Mouse (Mus musculus) midbrain, embryonic 11.5 days (tissue): ENCODE data around the gene Degs2. TPM values are rescaled to one million over a fixed set of nuclear protein-coding genes. Genes with fewer than 3 reads are reported as not detected.
"Not testable (repeated sequence)": the region's sequence is repeated elsewhere in the genome, so short reads cannot be mapped to it uniquely, and the experiment has no call there.

Experiments used
- ATAC-seq: fragments of 200-750 bp; cut with Nextera tagmentation; 2 replicates; pipeline ENCODE4 v1.8.0; 2017; ENCODE audit warnings: moderate TSS enrichment, moderate library complexity; ENCODE audit not compliant: low FRiP score
- DNase-seq: peaks from one replicate; pipeline ENCODE4 v3.0.0; 2015; ENCODE audit warnings: low spot score; ENCODE audit errors: missing footprints
- H3K27ac ChIP-seq: fragments of 300-500 bp; sonication (generic); 2 replicates; pipeline ENCODE4 v1.5.1; 2014; ENCODE audit warnings: low read depth, low read length
- H3K27me3 ChIP-seq: fragments of 300-500 bp; sonication (generic); 2 replicates; pipeline ENCODE4 v1.6.1; 2014; ENCODE audit warnings: mild to moderate bottlenecking, low read length, moderate library complexity, mixed read lengths; ENCODE audit not compliant: control insufficient read depth, insufficient read depth
- H3K36me3 ChIP-seq: fragments of 300-500 bp; sonication (generic); 2 replicates; pipeline ENCODE4 v1.6.1; 2014; ENCODE audit warnings: mild to moderate bottlenecking, low read length, moderate library complexity, mixed read lengths; ENCODE audit not compliant: control insufficient read depth, insufficient read depth
- H3K4me1 ChIP-seq: fragments of 300-500 bp; sonication (generic); 2 replicates; pipeline ENCODE4 v1.6.1; 2014; ENCODE audit warnings: low read length; ENCODE audit not compliant: control insufficient read depth, insufficient read depth
- H3K4me2 ChIP-seq: fragments of 300-500 bp; sonication (generic); 2 replicates; pipeline ENCODE4 v1.6.1; 2014; ENCODE audit warnings: mild to moderate bottlenecking, moderate library complexity
- H3K4me3 ChIP-seq: fragments of 300-500 bp; sonication (generic); 2 replicates; pipeline ENCODE4 v1.5.1; 2014; ENCODE audit warnings: low read depth, low read length
- H3K9ac ChIP-seq: fragments of 300-500 bp; sonication (generic); 2 replicates; pipeline ENCODE4 v1.6.1; 2014; ENCODE audit warnings: low read length
- H3K9me3 ChIP-seq: fragments of 300-500 bp; sonication (generic); 2 replicates; pipeline ENCODE4 v1.6.1; 2016; ENCODE audit warnings: low read length; ENCODE audit not compliant: control insufficient read depth
- WGBS: fragments of 180-500 bp; shearing (Covaris S2); extraction: QIAGEN DNeasy Blood & Tissue Kit; methylation state at CpG from one replicate; pipeline ENCODE4 v1.1.7; 2014; 5-methylcytosine and 5-hydroxymethylcytosine counted together
- polyA plus RNA-seq: library from polyadenylated mRNA; unstranded; fragments of >200 nt; fragmentation: Nextera tagmentation; extraction: Ambion mirVana; gene quantifications from 2 replicates; pipeline ENCODE4 v1.2.1, GENCODE M21; 2014

The Degs2 gene
- polyA plus RNA-seq, 1 experiment from 2014 or later, result 1.0 TPM

DNA sequence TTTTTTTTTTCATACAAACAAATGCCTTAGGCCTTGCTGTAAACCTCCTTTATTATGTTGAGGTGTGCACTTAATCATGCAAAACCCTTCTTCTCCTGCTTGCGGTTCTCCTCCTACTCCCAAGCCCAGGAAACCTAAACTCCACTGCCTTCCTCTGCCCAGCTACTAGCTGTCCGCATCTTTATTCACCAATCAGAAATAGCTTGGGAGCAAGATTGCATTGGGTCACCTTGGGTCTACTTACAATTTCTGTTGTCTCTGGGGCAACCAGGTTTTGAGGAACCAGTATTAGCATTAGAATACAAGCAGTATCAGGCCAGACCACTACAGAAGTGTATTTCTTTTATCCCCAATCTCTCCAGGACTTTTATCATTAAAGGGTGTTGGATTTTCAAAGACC is 32.3 kb upstream of the Degs2 start:
- Histone ChIP-seq H3K4me2 (no peak overlapping the region), H3K4me3 (no peak overlapping the region), H3K36me3 (no peaks in the 10 kb centered on the region), H3K27me3 (no peaks in the 10 kb centered on the region), H3K4me1 (no peaks in the 10 kb centered on the region), H3K9me3 (no peaks in the 10 kb centered on the region), H3K9ac (no peak overlapping the region), H3K27ac (no peak overlapping the region)
- no peak for DNase-seq
- 92% methylated on average over 2 of the region's 2 CpGs for WGBS
- no peak for ATAC-seq

DNA sequence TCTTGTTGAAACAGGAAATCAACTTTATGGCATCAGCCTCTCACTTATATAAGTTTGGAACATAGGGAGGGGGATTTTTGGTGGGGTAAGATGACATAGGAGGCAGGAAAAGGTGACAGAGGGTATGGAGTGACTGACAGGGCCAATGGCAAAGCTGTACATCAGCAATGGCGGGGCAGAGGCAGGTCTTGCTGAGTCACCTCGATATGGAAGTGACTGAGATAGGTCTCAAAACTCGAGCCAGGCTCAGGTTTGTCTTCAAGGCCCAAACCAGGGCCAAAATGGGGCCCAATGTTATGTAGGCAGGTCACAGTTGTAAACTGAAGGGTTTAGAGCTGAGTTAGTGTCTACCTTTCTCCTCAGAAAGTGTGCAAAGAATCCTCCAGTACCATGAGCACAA is 21.7 kb upstream of the Degs2 start:
- Histone ChIP-seq H3K4me1 (no peaks in the 10 kb centered on the region), H3K27ac (no peak overlapping the region), H3K9me3 (no peaks in the 10 kb centered on the region; the same call in 1 of the 2 replicates), H3K4me2 (no peak overlapping the region), H3K27me3 (no peaks in the 10 kb centered on the region), H3K4me3 (no peak overlapping the region), H3K36me3 (no peaks in the 10 kb centered on the region), H3K9ac (no peak overlapping the region)
- DNase-seq (no peak), ATAC-seq (no peak)
- 82% methylated on average over 3 of the region's 3 CpGs for WGBS

DNA sequence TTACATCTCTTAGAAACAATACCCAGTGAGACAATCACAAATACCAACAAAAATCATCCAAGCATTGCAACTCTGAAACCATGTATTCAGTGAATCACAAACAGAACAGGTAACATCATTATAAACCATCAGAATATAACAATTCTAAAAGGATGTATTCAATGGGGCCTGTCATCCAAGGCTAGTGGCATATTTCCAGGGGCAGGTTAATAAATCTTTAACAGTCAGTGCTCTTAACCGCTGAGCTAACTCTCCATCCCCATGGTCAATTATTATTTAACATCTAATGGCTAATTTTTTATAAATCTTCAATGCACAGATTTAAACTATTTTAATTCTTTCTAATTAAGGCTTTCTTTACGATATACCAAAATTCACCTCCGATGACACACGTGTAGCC is 20.3 kb upstream of the Degs2 start:
- Histone ChIP-seq H3K4me1 (no peaks in the 10 kb centered on the region), H3K4me2 (no peak overlapping the region), H3K9me3 (no peaks in the 10 kb centered on the region; the same call in 1 of the 2 replicates), H3K36me3 (no peaks in the 10 kb centered on the region), H3K9ac (no peak overlapping the region), H3K27me3 (no peaks in the 10 kb centered on the region), H3K4me3 (no peak overlapping the region), H3K27ac (no peak overlapping the region)
- 92% methylated on average over 4 of the region's 4 CpGs for WGBS
- ATAC-seq (no peak), DNase-seq (no peak)

DNA sequence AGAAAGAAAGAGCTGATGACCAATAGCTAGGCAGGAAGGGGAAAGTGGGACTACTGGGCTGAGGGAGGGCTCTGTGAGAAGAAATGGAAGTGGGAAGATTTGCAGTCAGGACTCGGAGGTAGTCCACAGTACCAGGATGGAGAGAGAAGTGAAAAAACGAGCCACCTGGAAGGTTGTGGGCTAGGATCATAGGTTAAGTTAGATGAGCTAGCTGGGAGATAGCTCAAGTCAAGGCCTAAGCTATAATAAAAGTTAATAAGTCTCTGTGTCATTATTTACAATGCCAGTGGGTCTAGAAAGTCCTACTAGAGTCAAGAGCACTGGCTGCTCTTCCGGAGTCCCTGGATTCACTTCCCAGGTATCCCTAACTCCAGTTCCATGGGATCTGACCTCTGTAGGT is 16.4 kb upstream of the Degs2 start:
- Histone ChIP-seq H3K36me3 (no peaks in the 10 kb centered on the region), H3K9ac (no peak overlapping the region), H3K4me1 (no peaks in the 10 kb centered on the region), H3K9me3 (no peaks in the 10 kb centered on the region; the same call in 1 of the 2 replicates), H3K4me2 (no peak overlapping the region), H3K4me3 (no peak overlapping the region), H3K27ac (no peak overlapping the region), H3K27me3 (no peaks in the 10 kb centered on the region)
- DNase-seq (no peak), ATAC-seq (no peak)
- 83% methylated on average over 3 of the region's 3 CpGs for WGBS

DNA sequence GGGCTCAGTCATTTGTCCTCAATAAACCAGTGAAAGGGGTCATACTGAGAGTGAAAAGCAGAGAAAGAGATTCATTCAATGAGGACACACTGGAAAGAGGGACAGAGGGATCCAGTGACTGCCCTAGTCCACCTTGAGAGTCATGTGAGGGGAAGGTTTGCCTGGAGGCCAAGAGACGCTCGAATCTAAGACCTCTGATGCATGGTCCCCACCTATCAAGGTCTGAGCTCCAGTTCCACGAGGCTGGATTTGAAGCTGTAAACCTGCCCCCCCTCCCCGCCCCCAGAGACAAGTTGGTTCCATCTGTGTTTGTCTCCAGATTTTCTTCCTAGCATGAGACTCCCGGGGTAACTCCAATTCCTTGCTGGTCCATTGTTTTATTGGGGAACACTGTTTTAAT is 13.7 kb upstream of the Degs2 start:
- 81% methylated on average over 5 of the region's 5 CpGs for WGBS
- H3K36me3 ChIP-seq, result no peaks in the 10 kb centered on the region
- DNase-seq, result no peak

DNA sequence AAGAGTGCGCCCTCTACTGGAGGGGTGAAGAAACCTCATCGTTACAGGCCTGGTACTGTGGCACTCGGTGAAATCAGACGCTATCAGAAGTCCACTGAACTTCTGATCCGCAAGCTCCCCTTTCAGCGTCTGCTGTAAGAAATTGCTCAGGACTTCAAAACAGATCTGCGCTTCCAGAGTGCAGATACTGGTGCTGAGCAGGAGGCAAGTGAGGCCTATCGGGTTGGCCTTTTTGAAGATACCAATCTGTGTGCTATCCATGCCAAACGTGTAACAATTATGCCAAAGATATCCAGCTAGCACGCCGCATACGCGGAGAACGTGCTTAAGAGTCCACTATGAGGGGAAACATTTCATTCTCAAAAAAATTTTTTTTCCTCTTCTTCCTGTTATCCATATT is 11.9 kb upstream of the Degs2 start:
- H3K36me3 ChIP-seq, H3K9ac ChIP-seq, H3K27me3 ChIP-seq, H3K4me3 ChIP-seq, ATAC-seq, H3K9me3 ChIP-seq, DNase-seq, H3K4me2 ChIP-seq, H3K27ac ChIP-seq, H3K4me1 ChIP-seq: not testable (repeated sequence)
- 93% methylated on average over 14 of the region's 14 CpGs for WGBS

More for the DNA sequence above, 13.7 kb upstream of the Degs2 start:
- H3K4me3 ChIP-seq, result no peak overlapping the region
- no peak overlapping the region for H3K4me2 ChIP-seq
- no peaks in the 10 kb centered on the region for H3K4me1 ChIP-seq
- no peaks in the 10 kb centered on the region for H3K27me3 ChIP-seq
- no peak overlapping the region for H3K9ac ChIP-seq
- H3K9me3 ChIP-seq, result no peaks in the 10 kb centered on the region
- H3K27ac ChIP-seq, result no peak overlapping the region
- no peak for ATAC-seq

DNA sequence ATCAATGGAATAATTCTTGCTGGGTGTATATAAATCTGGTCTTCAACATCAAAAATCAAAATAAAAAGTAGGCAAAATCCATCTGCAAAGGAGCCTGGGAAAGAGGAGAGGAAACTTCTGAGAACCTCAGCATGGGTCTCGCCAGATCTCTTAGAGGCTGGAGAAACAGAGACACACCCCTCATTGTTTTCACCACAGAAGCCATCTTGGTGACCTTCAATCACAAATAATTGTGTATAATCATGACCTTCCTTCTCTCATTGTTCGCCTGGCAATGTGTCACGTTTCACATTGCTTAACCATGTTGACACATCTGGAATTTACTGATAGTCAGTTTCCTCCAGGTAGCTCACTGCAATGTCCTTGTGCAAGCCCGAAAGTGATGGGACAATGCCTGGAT is 10.4 kb upstream of the Degs2 start:
- WGBS, result 75% methylated on average over 4 of the region's 4 CpGs
- H3K4me2 ChIP-seq, result no peak overlapping the region
- no peaks in the 10 kb centered on the region for H3K9me3 ChIP-seq
- H3K27ac ChIP-seq, result no peak overlapping the region
- DNase-seq (no peak), ATAC-seq (no peak)
- no peak overlapping the region for H3K9ac ChIP-seq
- H3K4me1 ChIP-seq, result no peaks in the 10 kb centered on the region
- no peak overlapping the region for H3K4me3 ChIP-seq
- no peaks in the 10 kb centered on the region for H3K27me3 ChIP-seq
- H3K36me3 ChIP-seq, result no peaks in the 10 kb centered on the region

DNA sequence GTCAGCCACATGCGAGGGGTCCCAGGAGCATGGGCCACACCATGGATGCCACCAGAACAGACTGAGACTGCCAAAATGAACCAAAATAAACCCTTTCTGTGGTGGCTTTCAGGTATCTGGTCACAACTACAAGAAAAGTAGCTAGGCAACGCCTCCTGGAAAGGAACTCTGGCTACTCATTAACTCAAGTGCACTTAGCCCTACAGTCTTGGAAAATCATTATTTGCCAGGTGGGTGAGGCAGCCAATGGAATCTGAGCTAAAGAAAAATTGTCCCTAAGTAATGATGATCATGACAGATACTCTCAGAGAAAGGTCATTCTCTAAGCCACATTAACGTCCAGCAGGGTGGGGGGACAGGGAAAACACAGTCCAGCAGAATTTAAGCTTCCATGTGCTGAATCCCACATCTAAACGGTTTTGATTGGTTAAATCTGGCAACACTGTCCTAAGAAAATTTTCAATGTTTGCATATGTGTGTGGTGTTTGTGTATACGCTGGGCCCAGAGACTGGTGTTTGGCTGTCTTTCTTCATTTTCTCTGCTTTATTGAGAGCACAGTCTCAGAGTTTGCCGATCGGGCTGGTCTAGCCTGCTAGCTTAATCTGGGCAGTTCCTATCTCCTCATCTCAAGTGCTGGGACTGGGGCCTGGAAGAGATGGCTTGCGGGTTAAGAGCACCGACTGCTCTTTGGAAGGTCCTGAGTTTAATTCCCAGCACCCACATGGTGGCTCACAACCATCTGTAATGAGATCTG is 8.9 kb upstream of the Degs2 start:
- 91% methylated on average over 9 of the region's 9 CpGs for WGBS
- Histone ChIP-seq H3K4me2 (no peak overlapping the region), H3K27me3 (no peaks in the 10 kb centered on the region), H3K27ac (no peak overlapping the region), H3K4me3 (no peak overlapping the region), H3K4me1 (no peaks in the 10 kb centered on the region), H3K36me3 (no peaks in the 10 kb centered on the region), H3K9ac (no peak overlapping the region), H3K9me3 (no peaks in the 10 kb centered on the region)
- peak; percentile 26 for DNase-seq
- no peak for ATAC-seq

DNA sequence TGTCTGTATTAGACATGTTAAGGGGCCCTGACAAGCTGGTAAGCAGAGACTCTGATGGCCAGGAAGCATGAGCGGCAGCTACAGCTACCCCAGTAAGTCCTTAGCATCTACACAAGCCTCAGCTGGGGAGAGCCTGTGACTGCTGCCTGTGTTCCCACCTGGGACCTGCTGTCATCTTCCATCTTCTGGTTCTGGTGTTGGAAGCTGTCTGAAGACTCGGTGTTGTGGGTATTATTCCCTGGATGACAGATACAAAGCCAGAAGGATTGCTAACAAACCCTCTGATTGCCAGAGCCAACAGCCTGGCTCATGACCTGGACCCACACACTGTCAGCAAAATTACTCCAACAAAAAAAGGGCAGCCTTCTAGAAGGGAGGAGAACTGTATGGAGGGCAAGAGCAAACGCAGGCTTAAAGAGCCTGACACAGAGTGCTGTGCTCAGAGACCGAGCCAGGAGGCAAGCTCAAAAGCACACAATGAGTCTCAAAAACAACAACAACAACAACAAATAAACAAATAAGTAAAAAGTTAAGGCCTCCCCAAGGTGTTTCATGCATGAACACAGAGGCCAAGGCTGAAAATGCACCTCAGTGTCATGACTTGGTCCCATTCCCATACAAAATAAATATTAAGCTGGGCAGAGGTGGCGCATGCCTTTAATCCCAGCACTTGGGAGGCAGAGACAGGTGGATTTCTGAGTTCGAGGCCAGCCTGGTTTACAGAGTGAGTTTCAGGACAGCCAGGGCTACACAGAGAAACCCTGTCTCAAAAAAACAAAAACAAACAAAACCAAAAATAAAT is 8.1 kb upstream of the Degs2 start:
- Histone ChIP-seq H3K9me3 (no peaks in the 10 kb centered on the region), H3K36me3 (no peaks in the 10 kb centered on the region), H3K27ac (no peak overlapping the region), H3K9ac (no peak overlapping the region), H3K4me3 (no peak overlapping the region), H3K4me2 (no peak overlapping the region), H3K27me3 (no peaks in the 10 kb centered on the region), H3K4me1 (no peaks in the 10 kb centered on the region)
- no peak for ATAC-seq
- WGBS, result 90% methylated on average over 6 of the region's 6 CpGs
- DNase-seq, result peak; percentile 71
